Mouse (Mus musculus): ENCODE results near the gene Fam89a. TPM values are rescaled to one million over a fixed set of nuclear protein-coding genes. Genes with fewer than 3 reads are reported as not detected.
A peak's percentile ranks its signal among the peaks of the same experiment; 100 is the strongest.

Fam89a gene
- polyA plus RNA-seq, 1 experiment from 2014 or later: 1.2 TPM

DNA sequence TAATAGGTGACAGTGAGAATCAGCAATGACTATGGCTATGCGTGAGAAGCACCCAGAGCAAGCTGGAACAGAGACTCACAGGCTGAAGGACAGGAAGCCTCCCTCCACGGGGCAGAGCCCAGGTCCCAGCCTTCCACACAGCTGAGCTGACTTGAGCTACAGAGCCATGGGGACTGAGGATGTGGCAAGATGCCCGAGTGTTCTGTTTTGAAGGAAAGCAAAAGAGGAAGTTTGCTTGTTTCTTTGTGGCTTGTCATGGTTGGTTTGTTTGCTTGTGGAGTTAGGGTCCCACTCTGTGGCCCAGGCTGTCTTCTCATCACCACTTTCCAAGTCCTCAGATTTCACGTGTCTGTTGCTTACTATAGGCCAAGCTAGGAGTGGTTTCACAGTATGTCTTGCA, 39.0 kb upstream of the Fam89a start:
- no peaks in the 10 kb centered on the region; the same call in 1 of the 2 replicates for H3K27me3 ChIP-seq (ENCODE audit: control insufficient read depth, insufficient read depth, low read length)
- DNase-seq (ENCODE audit: low spot score): no peak
- no peak for ATAC-seq (ENCODE audit: low FRiP score)
- no peak overlapping the region for H3K4me3 ChIP-seq (replicated peaks; ENCODE audit: low read length)
- H3K36me3 ChIP-seq (replicated peaks; ENCODE audit: control insufficient read depth, insufficient read depth): no peaks in the 10 kb centered on the region
- H3K9me3 ChIP-seq (ENCODE audit: control insufficient read depth, low read length): no peaks in the 10 kb centered on the region
- WGBS: 84% methylated on average over 4 of the region's 4 CpGs
- H3K4me1 ChIP-seq (replicated peaks; ENCODE audit: control insufficient read depth, insufficient read depth, low read length): peaks cover 15% of the 10 kb centered on the region
- H3K27ac ChIP-seq: no peak overlapping the region
- no peak overlapping the region for H3K4me2 ChIP-seq (replicated peaks)
- H3K9ac ChIP-seq: no peak overlapping the region

DNA sequence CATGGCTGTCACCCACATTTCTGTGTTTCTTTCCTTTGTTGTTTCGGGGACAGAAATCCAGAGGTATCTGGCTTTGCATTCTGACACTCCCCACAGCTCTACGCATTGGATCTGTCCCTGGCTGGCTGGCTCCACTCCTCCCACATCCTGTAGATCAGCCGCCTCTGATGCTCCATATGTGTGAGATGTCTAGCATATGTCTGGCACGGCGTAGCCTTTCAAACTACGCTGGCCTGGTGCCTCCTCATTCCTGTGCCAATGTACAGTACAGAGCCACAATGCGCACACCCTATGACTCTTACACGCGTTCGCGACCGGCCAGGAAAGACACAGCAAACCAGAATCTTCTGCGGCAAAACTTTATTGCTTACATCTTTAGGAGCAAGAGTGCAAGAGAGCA, 33.0 kb upstream of the Fam89a start:
- 94% methylated on average over 13 of the region's 13 CpGs for WGBS
- Histone ChIP-seq H3K9ac (no peak overlapping the region), H3K9me3 (ENCODE audit: control insufficient read depth, low read length) (no peaks in the 10 kb centered on the region), H3K36me3 (replicated peaks; ENCODE audit: control insufficient read depth, insufficient read depth) (no peaks in the 10 kb centered on the region), H3K4me2 (replicated peaks) (no peak overlapping the region), H3K4me3 (replicated peaks; ENCODE audit: low read length) (no peak overlapping the region), H3K4me1 (replicated peaks; ENCODE audit: control insufficient read depth, insufficient read depth, low read length) (peaks cover 10% of the 10 kb centered on the region), H3K27ac (no peak overlapping the region), H3K27me3 (ENCODE audit: control insufficient read depth, insufficient read depth, low read length) (no peaks in the 10 kb centered on the region)
- no peak for DNase-seq (ENCODE audit: low spot score)
- no peak for ATAC-seq (ENCODE audit: low FRiP score)

DNA sequence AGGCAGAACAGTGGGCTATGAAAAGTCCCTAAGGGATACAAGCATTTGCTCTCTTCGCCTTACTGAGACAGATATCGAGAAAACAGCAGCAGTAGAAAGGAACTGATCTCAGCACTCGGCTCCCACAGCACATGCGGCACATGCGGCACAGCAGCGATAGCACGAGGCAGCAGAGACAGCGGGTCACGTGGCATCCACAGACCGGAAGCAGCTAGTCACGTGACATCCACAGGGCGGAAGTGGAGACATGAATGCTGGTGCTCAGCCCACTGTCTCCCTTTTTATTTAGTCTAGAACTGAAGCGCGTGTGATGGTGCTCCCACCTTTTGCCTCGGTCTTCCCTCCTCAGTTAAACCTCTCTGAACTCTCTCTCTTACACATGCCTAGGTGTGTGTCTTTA, 31.6 kb upstream of the Fam89a start:
- 87% methylated on average over 15 of the region's 15 CpGs for WGBS
- ATAC-seq (ENCODE audit: low FRiP score) (no peak), DNase-seq (ENCODE audit: low spot score) (no peak)
- Histone ChIP-seq H3K27ac (no peak overlapping the region), H3K4me2 (replicated peaks) (no peak overlapping the region), H3K36me3 (replicated peaks; ENCODE audit: control insufficient read depth, insufficient read depth) (no peaks in the 10 kb centered on the region), H3K27me3 (ENCODE audit: control insufficient read depth, insufficient read depth, low read length) (no peaks in the 10 kb centered on the region), H3K9me3 (ENCODE audit: control insufficient read depth, low read length) (no peaks in the 10 kb centered on the region), H3K4me1 (replicated peaks; ENCODE audit: control insufficient read depth, insufficient read depth, low read length) (peaks cover 10% of the 10 kb centered on the region), H3K4me3 (replicated peaks; ENCODE audit: low read length) (no peak overlapping the region), H3K9ac (no peak overlapping the region)

GRCm38 (mm10) chr8:124782431-124782830, 30.8 kb upstream of the Fam89a start:
- Histone ChIP-seq H3K4me1 (replicated peaks; ENCODE audit: control insufficient read depth, insufficient read depth, low read length) (peaks cover 10% of the 10 kb centered on the region), H3K4me2 (replicated peaks) (no peak overlapping the region), H3K9me3 (ENCODE audit: control insufficient read depth, low read length) (no peaks in the 10 kb centered on the region), H3K27me3 (ENCODE audit: control insufficient read depth, insufficient read depth, low read length) (no peaks in the 10 kb centered on the region), H3K9ac (no peak overlapping the region), H3K27ac (no peak overlapping the region), H3K4me3 (replicated peaks; ENCODE audit: low read length) (no peak overlapping the region), H3K36me3 (replicated peaks; ENCODE audit: control insufficient read depth, insufficient read depth) (no peaks in the 10 kb centered on the region)
- DNase-seq (ENCODE audit: low spot score) (no peak), ATAC-seq (ENCODE audit: low FRiP score) (no peak)
- WGBS: 78% methylated on average over 3 of the region's 3 CpGs

- no peaks in the 10 kb centered on the region for H3K36me3 ChIP-seq (replicated peaks; ENCODE audit: control insufficient read depth, insufficient read depth)
- 7% methylated on average over 7 of the region's 7 CpGs for WGBS
- H3K27ac ChIP-seq: peak overlapping the region; percentile 75
- no peaks in the 10 kb centered on the region for H3K27me3 ChIP-seq (ENCODE audit: control insufficient read depth, insufficient read depth, low read length)
- no peak overlapping the region for H3K4me3 ChIP-seq (replicated peaks; ENCODE audit: low read length)
- H3K4me2 ChIP-seq (replicated peaks): peak overlapping the region; percentile 23
- no peaks in the 10 kb centered on the region for H3K9me3 ChIP-seq (ENCODE audit: control insufficient read depth, low read length)
- H3K4me1 ChIP-seq (replicated peaks; ENCODE audit: control insufficient read depth, insufficient read depth, low read length): peaks cover 13% of the 10 kb centered on the region
- peak; percentile 78 for ATAC-seq (ENCODE audit: low FRiP score)
- peak overlapping the region; percentile 52 for H3K9ac ChIP-seq
- DNase-seq (ENCODE audit: low spot score): peak; percentile 74
Observed at GRCm38 (mm10) chr8:124780236-124780635, 28.6 kb upstream of the Fam89a start.

DNA sequence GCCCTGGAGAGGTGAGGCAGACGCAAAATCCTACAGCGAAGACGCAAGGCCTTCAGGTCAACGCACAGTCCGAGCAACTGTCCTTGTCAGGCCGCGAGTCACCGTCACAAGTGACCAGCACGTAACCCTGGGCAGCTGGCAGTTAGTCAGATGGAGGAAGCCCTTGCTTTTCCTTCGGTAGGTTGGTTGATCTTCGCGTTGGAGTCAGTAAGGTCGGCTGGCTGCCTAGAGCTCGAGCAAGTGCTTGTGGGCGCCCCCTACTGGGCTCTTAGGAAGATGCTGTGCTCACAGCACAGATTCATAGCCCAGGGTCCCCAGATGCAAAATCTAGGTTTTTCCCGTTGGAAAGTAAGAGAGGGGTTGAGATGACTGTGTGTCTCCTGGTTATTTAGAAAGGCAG, 24.1 kb upstream of the Fam89a start:
- Histone ChIP-seq H3K4me2 (replicated peaks) (peak overlapping the region; percentile 39; the same call in 1 of the 2 replicates), H3K36me3 (replicated peaks; ENCODE audit: control insufficient read depth, insufficient read depth) (no peaks in the 10 kb centered on the region), H3K27me3 (ENCODE audit: control insufficient read depth, insufficient read depth, low read length) (no peaks in the 10 kb centered on the region), H3K4me1 (replicated peaks; ENCODE audit: control insufficient read depth, insufficient read depth, low read length) (peaks cover 4% of the 10 kb centered on the region), H3K4me3 (replicated peaks; ENCODE audit: low read length) (no peak overlapping the region), H3K27ac (no peak overlapping the region), H3K9me3 (ENCODE audit: control insufficient read depth, low read length) (no peaks in the 10 kb centered on the region), H3K9ac (no peak overlapping the region)
- WGBS: 15% methylated on average over 16 of the region's 16 CpGs
- DNase-seq (ENCODE audit: low spot score) (peak; percentile 79), ATAC-seq (ENCODE audit: low FRiP score) (no peak)

DNA sequence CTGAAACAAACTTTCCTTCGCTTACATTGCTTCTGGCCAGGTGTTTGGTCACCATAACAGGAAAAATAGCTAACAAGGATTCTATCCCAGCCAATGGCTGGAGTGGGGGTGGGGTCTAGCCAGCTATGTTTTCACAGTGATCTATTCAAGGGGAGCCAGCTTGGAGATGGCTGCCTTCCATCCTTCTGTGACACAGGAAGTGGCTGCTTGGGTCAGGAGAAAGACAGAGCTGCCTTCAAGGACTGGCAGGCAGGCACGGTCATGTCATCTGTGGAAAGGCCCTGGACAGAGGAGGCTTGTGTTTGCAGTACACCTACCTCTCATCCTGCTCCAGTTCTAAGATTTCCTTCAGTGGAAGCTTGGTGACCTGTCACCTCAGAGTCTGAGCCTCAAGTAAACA, 20.8 kb upstream of the Fam89a start:
- ATAC-seq (ENCODE audit: low FRiP score): no peak
- no peak overlapping the region for H3K4me3 ChIP-seq (replicated peaks; ENCODE audit: low read length)
- peaks cover 3% of the 10 kb centered on the region for H3K4me1 ChIP-seq (replicated peaks; ENCODE audit: control insufficient read depth, insufficient read depth, low read length)
- no peaks in the 10 kb centered on the region for H3K9me3 ChIP-seq (ENCODE audit: control insufficient read depth, low read length)
- no peak overlapping the region for H3K27ac ChIP-seq
- H3K36me3 ChIP-seq (replicated peaks; ENCODE audit: control insufficient read depth, insufficient read depth): no peaks in the 10 kb centered on the region
- WGBS: 69% methylated on average over 2 of the region's 2 CpGs
- no peak overlapping the region for H3K9ac ChIP-seq
- DNase-seq (ENCODE audit: low spot score): no peak
- no peak overlapping the region for H3K4me2 ChIP-seq (replicated peaks)
- H3K27me3 ChIP-seq (ENCODE audit: control insufficient read depth, insufficient read depth, low read length): no peaks in the 10 kb centered on the region

GRCm38 (mm10) chr8:124763061-124763460, 11.4 kb upstream of the Fam89a start:
- H3K9me3 ChIP-seq (ENCODE audit: control insufficient read depth, low read length): no peaks in the 10 kb centered on the region
- H3K36me3 ChIP-seq (replicated peaks; ENCODE audit: control insufficient read depth, insufficient read depth): no peaks in the 10 kb centered on the region
- ATAC-seq (ENCODE audit: low FRiP score) (no peak), DNase-seq (ENCODE audit: low spot score) (no peak)
- no peaks in the 10 kb centered on the region for H3K4me1 ChIP-seq (replicated peaks; ENCODE audit: control insufficient read depth, insufficient read depth, low read length)
- H3K27me3 ChIP-seq (ENCODE audit: control insufficient read depth, insufficient read depth, low read length): no peaks in the 10 kb centered on the region
- WGBS: 67% methylated on average over 7 of the region's 7 CpGs
- H3K4me3 ChIP-seq (replicated peaks; ENCODE audit: low read length): no peak overlapping the region
- no peak overlapping the region for H3K27ac ChIP-seq
- H3K9ac ChIP-seq: no peak overlapping the region
- H3K4me2 ChIP-seq (replicated peaks): no peak overlapping the region

DNA sequence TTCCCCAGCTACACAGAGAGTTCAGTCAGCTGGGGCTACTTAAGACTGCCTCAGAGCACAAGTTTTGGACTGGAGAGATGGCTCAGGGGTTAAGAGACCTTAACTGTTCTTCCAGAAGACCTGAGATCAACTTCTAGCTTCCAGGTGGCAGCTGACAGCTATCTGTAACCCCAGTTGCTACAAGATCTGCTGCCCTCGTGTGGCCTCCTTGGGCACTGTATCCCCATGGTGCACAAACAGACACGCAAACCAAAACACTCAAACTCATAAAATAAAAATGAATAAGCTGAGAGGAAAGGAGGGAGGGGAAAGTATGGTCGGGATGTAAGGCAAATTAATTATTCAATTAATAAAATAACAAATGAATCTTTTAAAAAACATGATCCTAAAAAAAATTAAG, 6.9 kb upstream of the Fam89a start:
- H3K27me3 ChIP-seq (ENCODE audit: control insufficient read depth, insufficient read depth, low read length): peaks cover under 1% of the 10 kb centered on the region; the same call in 1 of the 2 replicates
- H3K4me2 ChIP-seq (replicated peaks): no peak overlapping the region
- H3K36me3 ChIP-seq (replicated peaks; ENCODE audit: control insufficient read depth, insufficient read depth): no peaks in the 10 kb centered on the region
- DNase-seq (ENCODE audit: low spot score): no peak
- H3K9me3 ChIP-seq (ENCODE audit: control insufficient read depth, low read length): no peaks in the 10 kb centered on the region
- 40% methylated on average over 3 of the region's 3 CpGs for WGBS
- no peak overlapping the region for H3K27ac ChIP-seq
- H3K9ac ChIP-seq: no peak overlapping the region
- no peaks in the 10 kb centered on the region for H3K4me1 ChIP-seq (replicated peaks; ENCODE audit: control insufficient read depth, insufficient read depth, low read length)
- ATAC-seq (ENCODE audit: low FRiP score): no peak
- no peak overlapping the region for H3K4me3 ChIP-seq (replicated peaks; ENCODE audit: low read length)

DNA sequence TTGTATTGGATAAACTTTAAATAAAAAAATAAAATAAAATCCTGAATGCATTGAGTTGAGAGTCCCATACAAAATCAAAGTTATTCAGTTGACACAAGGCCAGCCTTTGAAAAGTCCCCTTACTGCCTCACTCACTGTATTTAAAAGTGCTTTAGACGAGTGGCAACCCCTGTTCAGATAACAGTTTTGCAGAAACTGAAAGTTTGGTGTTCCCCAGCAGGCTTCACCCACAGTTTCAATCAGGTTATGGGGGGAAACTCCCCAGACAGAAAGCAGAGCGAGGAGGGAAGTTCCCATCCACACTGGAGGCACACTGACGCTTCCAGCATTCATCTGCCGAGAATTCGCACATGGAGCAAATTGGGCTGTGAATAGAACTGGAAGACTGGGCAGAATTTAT, 5.0 kb upstream of the Fam89a start:
- ATAC-seq (ENCODE audit: low FRiP score) (no peak), DNase-seq (ENCODE audit: low spot score) (no peak)
- no peak overlapping the region for H3K4me2 ChIP-seq (replicated peaks)
- H3K27me3 ChIP-seq (ENCODE audit: control insufficient read depth, insufficient read depth, low read length): peaks cover 20% of the 10 kb centered on the region
- H3K4me1 ChIP-seq (replicated peaks; ENCODE audit: control insufficient read depth, insufficient read depth, low read length): peaks cover under 1% of the 10 kb centered on the region; the same call in 1 of the 2 replicates
- H3K9me3 ChIP-seq (ENCODE audit: control insufficient read depth, low read length): no peaks in the 10 kb centered on the region
- no peak overlapping the region for H3K4me3 ChIP-seq (replicated peaks; ENCODE audit: low read length)
- WGBS: 72% methylated on average over 5 of the region's 5 CpGs
- H3K36me3 ChIP-seq (replicated peaks; ENCODE audit: control insufficient read depth, insufficient read depth): no peaks in the 10 kb centered on the region
- H3K9ac ChIP-seq: no peak overlapping the region
- no peak overlapping the region for H3K27ac ChIP-seq
